8 mouse cellular contexts compared by ENCODE assay signal in genomic region chr8:120378306-120378705, GRCm38 (mm10).
DNase-seq lines count a peak whose midpoint lies in the region; ATAC-seq and TF ChIP-seq lines count a peak whose summit lies in the region.

No protein-coding gene starts in this region.

- no peak overlapping the region for H3K4me2 ChIP-seq in hindbrain, embryonic 11.5 days (replicated peaks; ENCODE audit: low read depth, low read length)
- no peak overlapping the region for H3K4me2 ChIP-seq in hindbrain, embryonic 12.5 days (replicated peaks)
- no peak overlapping the region for H3K4me2 ChIP-seq in kidney, embryonic 15.5 days

- 49% methylated on average over 16 of the region's 16 CpGs for WGBS in hindbrain, embryonic 11.5 days
- 45% methylated on average over 16 of the region's 16 CpGs for WGBS in hindbrain, embryonic 12.5 days
- WGBS in kidney, embryonic 15.5 days, result 40% methylated on average over 16 of the region's 16 CpGs
- WGBS in thymus, adult 2 months, result 42% methylated on average over 16 of the region's 16 CpGs

- H3K27me3 ChIP-seq in hindbrain, embryonic 11.5 days (ENCODE audit: control insufficient read depth, insufficient read depth, low read length), result 0 out of 2 replicates have a peak, but pooled peaks cover 2% of the 10 kb centered on the region
- no peaks in the 10 kb centered on the region for H3K27me3 ChIP-seq in hindbrain, embryonic 12.5 days
- peaks cover 16% of the 10 kb centered on the region for H3K27me3 ChIP-seq in kidney, embryonic 15.5 days
- H3K27me3 ChIP-seq in thymus, adult 2 months (ENCODE audit: control insufficient read depth, insufficient read depth, low read length), result no peaks in the 10 kb centered on the region; the same call in 1 of the 2 replicates

- no peak for TF ChIP-seq CTCF in thymus, adult 2 months (IDR thresholded peaks at IDR 0.05; ENCODE audit: borderline replicate concordance, control insufficient read depth, extremely low read depth, insufficient read depth, low read length, poor library complexity)

- peak overlapping the region; percentile 21; the same call in 1 of the 2 replicates for H3K27ac ChIP-seq in hindbrain, embryonic 11.5 days (ENCODE audit: low read depth, low read length)
- no peak overlapping the region for H3K27ac ChIP-seq in hindbrain, embryonic 12.5 days
- H3K27ac ChIP-seq in kidney, embryonic 15.5 days, result peak overlapping the region; percentile 20; the same call in 1 of the 2 replicates
- no peak overlapping the region for H3K27ac ChIP-seq in thymus, adult 2 months (ENCODE audit: control insufficient read depth, insufficient read depth, low read length)

- no peak for ATAC-seq in hindbrain, embryonic 11.5 days (ENCODE audit: low FRiP score)
- ATAC-seq in hindbrain, embryonic 12.5 days (ENCODE audit: low FRiP score), result no peak
- ATAC-seq in kidney, embryonic 15.5 days (replicated peaks; ENCODE audit: low FRiP score), result no peak

- H3K4me1 ChIP-seq in hindbrain, embryonic 11.5 days (replicated peaks; ENCODE audit: control insufficient read depth, insufficient read depth, low read length), result peaks cover 46% of the 10 kb centered on the region
- H3K4me1 ChIP-seq in hindbrain, embryonic 12.5 days, result peaks cover 96% of the 10 kb centered on the region
- H3K4me1 ChIP-seq in kidney, embryonic 15.5 days, result peaks cover 88% of the 10 kb centered on the region
- H3K4me1 ChIP-seq in thymus, adult 2 months (replicated peaks; ENCODE audit: control insufficient read depth, insufficient read depth, low read length), result peaks cover 31% of the 10 kb centered on the region

- no peak overlapping the region for H3K4me3 ChIP-seq in hindbrain, embryonic 11.5 days (ENCODE audit: low read depth, low read length)
- no peak overlapping the region for H3K4me3 ChIP-seq in hindbrain, embryonic 12.5 days
- no peak overlapping the region for H3K4me3 ChIP-seq in kidney, embryonic 15.5 days (replicated peaks)
- no peak overlapping the region for H3K4me3 ChIP-seq in thymus, adult 2 months (ENCODE audit: control insufficient read depth, insufficient read depth, low read length)

- TF ChIP-seq POLR2A in thymus, adult 2 months (IDR thresholded peaks at IDR 0.05; ENCODE audit: control insufficient read depth, extremely low read depth, insufficient read depth, low read length, poor library complexity), result no peak

- H3K9me3 ChIP-seq in hindbrain, embryonic 11.5 days (ENCODE audit: control insufficient read depth, low read length), result no peaks in the 10 kb centered on the region
- no peaks in the 10 kb centered on the region for H3K9me3 ChIP-seq in hindbrain, embryonic 12.5 days (replicated peaks)
- no peaks in the 10 kb centered on the region for H3K9me3 ChIP-seq in kidney, embryonic 15.5 days (replicated peaks)

- DNase-seq in hindbrain, embryonic 11.5 days (ENCODE audit: low spot score), result no peak
- DNase-seq in adrenal gland, adult 8-10 months, result peak; percentile 73
- DNase-seq in gastrocnemius, adult 8-10 months (ENCODE audit: low spot score in 2 of 2), result peak; percentile 63 to 81
- DNase-seq in lung, postnatal 36 days, result peak; percentile 89
- DNase-seq in layer of hippocampus, postnatal 14 days (ENCODE audit: low spot score in 2 of 2), result no peak
- no peak for DNase-seq in thymus, adult 2 months

- H3K9ac ChIP-seq in hindbrain, embryonic 11.5 days (ENCODE audit: low read depth, low read length), result no peak overlapping the region
- no peak overlapping the region; the same call in 1 of the 2 replicates for H3K9ac ChIP-seq in hindbrain, embryonic 12.5 days
- H3K9ac ChIP-seq in kidney, embryonic 15.5 days, result no peak overlapping the region

- H3K36me3 ChIP-seq in hindbrain, embryonic 11.5 days (ENCODE audit: control insufficient read depth, insufficient read depth, low read length), result no peaks in the 10 kb centered on the region
- H3K36me3 ChIP-seq in hindbrain, embryonic 12.5 days, result no peaks in the 10 kb centered on the region
- H3K36me3 ChIP-seq in kidney, embryonic 15.5 days, result no peaks in the 10 kb centered on the region
- H3K36me3 ChIP-seq in thymus, adult 2 months (ENCODE audit: control insufficient read depth, insufficient read depth, low read length), result no peaks in the 10 kb centered on the region

Comparison
In these comparisons a context has a peak if more than half of its experiments do, and no peak if none do; other contexts are left out.
1. H3K27ac ChIP-seq: peak in hindbrain, embryonic 11.5 days (single experiment) and kidney, embryonic 15.5 days (single experiment); none in hindbrain, embryonic 12.5 days (single experiment) and thymus, adult 2 months (single experiment).
2. DNase-seq: peak in adrenal gland, adult 8-10 months (single experiment), gastrocnemius, adult 8-10 months (2 of 2) and lung, postnatal 36 days (single experiment); none in hindbrain, embryonic 11.5 days (single experiment), layer of hippocampus, postnatal 14 days (0 of 2) and thymus, adult 2 months (single experiment).